Mouse (Mus musculus) MEL (cell line): ENCODE measurements around the gene Emg1.

Experiments
- BHLHE40 ChIP-seq: IDR thresholded peaks from 2 replicates; pipeline ENCODE4 v1.6.1; 2012; ENCODE audit warnings: low read depth, mild to moderate bottlenecking, inconsistent platforms, low read length, improper control_type of control experiment, borderline replicate concordance
- CTCF ChIP-seq, 3 experiments: IDR thresholded peaks in 2 of 3; conservative IDR thresholded peaks in 1 of 3; 2 replicates each; pipeline ENCODE4 v1.5.1; 2011 to 2012; ENCODE audit warnings: low read length in 3 of 3, low read depth in 2 of 3, mild to moderate bottlenecking in 2 of 3, improper control_type of control experiment in 1 of 3, inconsistent platforms in 1 of 3, mixed read lengths in 1 of 3, moderate library complexity in 1 of 3; ENCODE audit not compliant: control insufficient read depth in 1 of 3, insufficient read depth in 1 of 3, poor library complexity in 1 of 3, severe bottlenecking in 1 of 3
- E2F4 ChIP-seq: IDR thresholded peaks from 2 replicates; pipeline ENCODE4 v1.6.1; 2011; ENCODE audit warnings: low read depth, low read length, improper control_type of control experiment, borderline replicate concordance
- ETS1 ChIP-seq: IDR thresholded peaks from 2 replicates; pipeline ENCODE4 v1.6.1; 2012; ENCODE audit warnings: low read depth, mild to moderate bottlenecking, inconsistent platforms, low read length, improper control_type of control experiment, moderate library complexity
- GATA1 ChIP-seq: IDR thresholded peaks from 2 replicates; pipeline ENCODE4 v1.6.1; 2011; ENCODE audit warnings: low read depth, low read length, improper control_type of control experiment
- MAFK ChIP-seq: IDR thresholded peaks from 2 replicates; pipeline ENCODE4 v1.6.1; 2011; ENCODE audit warnings: low read depth, mild to moderate bottlenecking, low read length, improper control_type of control experiment, borderline replicate concordance
- NRF1 ChIP-seq: IDR thresholded peaks from 2 replicates; pipeline ENCODE4 v1.6.1; 2014; ENCODE audit warnings: low read depth, mild to moderate bottlenecking, inconsistent platforms, low read length, improper control_type of control experiment, moderate library complexity; ENCODE audit not compliant: poor library complexity, insufficient read depth, severe bottlenecking
- POLR2A ChIP-seq, 2 experiments: IDR thresholded peaks; 2 replicates each; pipeline ENCODE4 v1.6.1; 2011 to 2012; ENCODE audit warnings: low read length in 2 of 2, mild to moderate bottlenecking in 2 of 2, control low read depth in 1 of 2, improper control_type of control experiment in 1 of 2, low read depth in 1 of 2, moderate library complexity in 1 of 2; ENCODE audit not compliant: control insufficient read depth in 1 of 2, insufficient read depth in 1 of 2, poor library complexity in 1 of 2
- SIN3A ChIP-seq: IDR thresholded peaks from 2 replicates; pipeline ENCODE4 v1.6.1; 2012; ENCODE audit warnings: low read length, improper control_type of control experiment, inconsistent platforms
- TAL1 ChIP-seq: IDR thresholded peaks from 2 replicates; pipeline ENCODE4 v1.6.1; 2012; ENCODE audit warnings: mild to moderate bottlenecking, inconsistent platforms, low read length, moderate library complexity, mixed read lengths
- TBP ChIP-seq: IDR thresholded peaks from 2 replicates; pipeline ENCODE4 v1.8.0; 2011; ENCODE audit warnings: low read depth, low read length, improper control_type of control experiment
- TCF12 ChIP-seq: IDR thresholded peaks from 2 replicates; pipeline ENCODE4 v1.6.1; 2014; ENCODE audit warnings: low read depth, mild to moderate bottlenecking, inconsistent platforms, low read length, improper control_type of control experiment, moderate library complexity
- UBTF ChIP-seq: IDR thresholded peaks from 2 replicates; pipeline ENCODE4 v1.6.1; 2012; ENCODE audit warnings: low read depth, mild to moderate bottlenecking, inconsistent platforms, low read length, improper control_type of control experiment, moderate library complexity, borderline replicate concordance; ENCODE audit not compliant: insufficient read depth

GRCm38 (mm10) chr6:124737040-124737439, 25.1 kb upstream of the Emg1 start:
- TF ChIP-seq CTCF (IDR thresholded peaks at IDR 0.05 in 2 of 3, conservative IDR thresholded peaks at IDR 0.05 in 1 of 3; ENCODE audit: control insufficient read depth in 1 of 3, insufficient read depth in 1 of 3, low read depth in 2 of 3, low read length in 3 of 3, poor library complexity in 1 of 3, severe bottlenecking in 1 of 3) (no peak), TCF12 (no peak), BHLHE40 (no peak), POLR2A (IDR thresholded peaks at IDR 0.05; ENCODE audit: control insufficient read depth in 1 of 2, insufficient read depth in 1 of 2, low read depth in 1 of 2, low read length in 2 of 2, poor library complexity in 1 of 2) (no peak), GATA1 (no peak), MAFK (no peak), SIN3A (no peak), NRF1 (no peak), TBP (no peak), UBTF (no peak), E2F4 (no peak), ETS1 (no peak), TAL1 (no peak)
